Mouse (Mus musculus) embryonic stem cell, embryonic (primary cell): Measurements from ENCODE around the gene Wwp2.

Experiments used
- CTCF ChIA-PET, 4 experiments: fragments of 300-600 bp in 2 of 4; fragments of 350-600 bp in 2 of 4; sonication (Branson Sonifier 250); formaldehyde crosslinking; loops; one replicate each; lab custom pipeline; 2022; ENCODE audit warnings: inconsistent platforms in 2 of 4; lab: Charles Lee
- POLR2A ChIA-PET, 4 experiments: fragments of 300-600 bp in 2 of 4; fragments of 350-600 bp in 2 of 4; sonication (Branson Sonifier 250); formaldehyde crosslinking; loops; one replicate each; lab custom pipeline; 2022; ENCODE audit warnings: antibody characterized with exemption in 4 of 4, inconsistent platforms in 1 of 4; lab: Charles Lee

Gene Wwp2

GRCm38 (mm10) chr8:107449655-107450054 is 13.5 kb downstream of the Wwp2 start:
- ChIA-PET POLR2A (interaction anchor here in 3 of 4 experiments (0.6 to 8.4 kb wide), 24 partner anchors 9 to 513 kb away, joined by 3 to 52 read pairs (median 4); partner anchors contain the start of gene Nqo1 (in 2 of the 3)), CTCF (interaction anchor here (0.5 to 1.4 kb wide), 9 partner anchors 8 to 235 kb away, joined by 3 to 15 read pairs (median 4); no protein-coding TSS in a partner anchor)

- ChIA-PET POLR2A (interaction anchor here in 2 of 4 experiments (0.5 to 8.4 kb wide), 2 partner anchors 12 to 54 kb away, joined by 4 to 52 read pairs; no protein-coding TSS in a partner anchor), CTCF (interaction anchor here in 3 of 4 experiments (0.6 to 0.9 kb wide), 3 partner anchors 15 to 125 kb away, joined by 3 to 8 read pairs (median 4); no protein-coding TSS in a partner anchor)
Measured at GRCm38 (mm10) chr8:107451414-107452066, 15.4 kb downstream of the Wwp2 start.

GRCm38 (mm10) chr8:107453386-107453785 is 17.2 kb downstream of the Wwp2 start:
- CTCF ChIA-PET = interaction anchor here in 3 of 4 experiments (0.6 to 2.1 kb wide), 4 partner anchors 44 to 1768 kb away, joined by 4 to 15 read pairs (median 6); no protein-coding TSS in a partner anchor

GRCm38 (mm10) chr8:107455268-107455667 is 19.1 kb downstream of the Wwp2 start:
- POLR2A ChIA-PET = interaction anchor here in 2 of 4 experiments (1.0 to 2.1 kb wide), 8 partner anchors 9 to 132 kb away, joined by 3 to 10 read pairs (median 4); no protein-coding TSS in a partner anchor
- CTCF ChIA-PET = interaction anchor here (0.6 to 4.6 kb wide), 16 partner anchors 9 to 121 kb away, joined by 3 to 26 read pairs (median 4); partner anchors contain the start of gene Nob1 (in 1 of the 4)

More at GRCm38 (mm10) chr8:107453386-107453785, 17.2 kb downstream of the Wwp2 start:
- POLR2A ChIA-PET = interaction anchor here in 2 of 4 experiments (0.9 to 8.4 kb wide), 6 partner anchors 9 to 129 kb away, joined by 3 to 52 read pairs (median 3); partner anchors contain the start of gene Nob1 (in 1 of the 2)

DNA sequence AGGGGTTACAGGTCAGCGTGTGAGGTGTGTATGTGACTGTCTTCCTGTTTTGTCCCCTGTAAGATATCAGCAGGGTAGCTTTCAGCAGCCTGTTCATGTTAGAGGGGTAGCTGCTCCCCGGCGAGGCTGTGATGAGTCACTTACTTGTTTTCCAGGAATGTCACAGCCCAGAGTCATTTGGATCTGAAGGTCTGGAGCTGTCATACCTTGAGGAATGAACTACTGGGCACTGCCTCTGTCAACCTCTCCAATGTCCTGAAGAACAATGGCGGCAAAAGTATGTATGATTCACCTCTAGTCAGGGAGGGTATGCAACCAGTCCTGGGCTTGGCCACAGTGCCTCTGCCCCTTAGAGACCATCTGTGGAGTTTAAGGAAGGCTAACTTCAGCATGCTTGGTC is 21.6 kb downstream of the Wwp2 start:
- CTCF ChIA-PET = interaction anchor here in 3 of 4 experiments (0.6 to 4.6 kb wide), 8 partner anchors 8 to 119 kb away, joined by 3 to 26 read pairs (median 4); no protein-coding TSS in a partner anchor

DNA sequence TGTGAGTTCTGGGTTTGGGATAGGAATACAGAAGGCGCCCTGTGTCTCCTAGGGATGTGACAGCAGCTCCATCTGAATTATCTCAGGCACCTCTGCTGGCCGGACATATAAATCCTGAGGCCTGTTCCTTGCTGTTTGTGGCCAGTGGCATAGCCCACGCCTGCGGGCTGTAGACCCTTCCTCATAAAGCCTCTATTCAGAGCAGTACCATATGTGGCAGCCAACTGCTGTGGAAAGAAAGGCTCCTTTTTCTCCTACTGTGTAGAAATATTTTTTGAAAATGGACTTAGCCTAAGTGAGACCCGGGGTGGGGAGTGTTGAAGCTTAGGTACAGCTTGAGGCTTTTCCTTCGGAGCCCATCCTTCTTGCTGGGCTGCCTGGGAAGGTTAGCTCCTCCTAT is 22.1 kb downstream of the Wwp2 start:
- POLR2A ChIA-PET = interaction anchor here in 1 of 4 experiments (0.9 to 3.4 kb wide), 5 partner anchors 11 to 118 kb away, joined by 3 to 27 read pairs (median 5); no protein-coding TSS in a partner anchor
- CTCF ChIA-PET = interaction anchor here (0.5 to 4.6 kb wide), 9 partner anchors 9 to 517 kb away, joined by 3 to 26 read pairs (median 4); no protein-coding TSS in a partner anchor

More for the DNA sequence above, 21.6 kb downstream of the Wwp2 start:
- POLR2A ChIA-PET = interaction anchor here in 2 of 4 experiments (1.0 to 3.4 kb wide), 5 partner anchors 11 to 115 kb away, joined by 3 to 27 read pairs (median 6); no protein-coding TSS in a partner anchor

GRCm38 (mm10) chr8:107462423-107462822 is 26.3 kb downstream of the Wwp2 start:
- CTCF ChIA-PET = interaction anchor here in 3 of 4 experiments (0.8 to 1.1 kb wide), 4 partner anchors 110 to 112 kb away, joined by 3 to 4 read pairs (median 3); no protein-coding TSS in a partner anchor
- POLR2A ChIA-PET = interaction anchor here in 2 of 4 experiments (0.8 to 1.9 kb wide), 5 partner anchors 8 to 34 kb away, joined by 3 to 6 read pairs (median 3); no protein-coding TSS in a partner anchor

DNA sequence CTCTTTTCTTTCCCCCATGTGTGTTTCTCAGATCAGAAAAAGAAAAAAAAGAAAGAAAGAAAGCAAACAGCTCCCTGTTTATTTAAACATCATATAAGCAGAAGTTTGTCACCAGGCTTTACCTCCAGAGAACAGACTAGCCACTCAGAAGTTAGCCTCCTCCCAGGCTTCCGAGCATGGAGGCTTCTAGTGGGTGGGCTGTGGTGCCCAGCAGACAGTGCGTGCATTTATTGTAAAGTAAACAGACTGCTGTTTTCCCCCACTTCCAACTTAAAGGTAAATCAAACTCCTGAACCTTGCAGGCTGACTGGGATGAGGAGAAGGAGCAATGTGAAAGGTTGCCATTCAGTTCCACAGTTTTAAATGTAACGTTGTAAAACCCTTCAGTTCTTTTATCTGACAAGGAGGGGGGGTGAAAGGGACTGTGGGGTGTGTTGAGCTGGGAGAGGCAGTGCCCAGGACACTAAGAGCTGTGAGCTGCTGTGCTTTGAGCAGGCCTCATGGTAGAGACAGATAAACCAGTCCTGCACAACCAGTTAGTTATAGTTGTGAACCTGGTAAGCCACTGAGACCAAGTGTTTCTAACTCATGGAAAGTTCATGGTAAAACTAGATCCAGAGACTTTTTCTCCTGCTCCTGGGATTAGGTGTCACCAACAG is 29.3 kb downstream of the Wwp2 start:
- ChIA-PET POLR2A (interaction anchor here in 2 of 4 experiments (0.9 to 2.5 kb wide), 7 partner anchors 10 to 106 kb away, joined by 3 to 10 read pairs (median 4); partner anchors contain the start of gene Nob1 (in 1 of the 2)), CTCF (interaction anchor here (0.6 to 2.7 kb wide), 23 partner anchors 8 to 274 kb away, joined by 3 to 24 read pairs (median 4); partner anchors contain the start of gene Nob1 (in 1 of the 4))

DNA sequence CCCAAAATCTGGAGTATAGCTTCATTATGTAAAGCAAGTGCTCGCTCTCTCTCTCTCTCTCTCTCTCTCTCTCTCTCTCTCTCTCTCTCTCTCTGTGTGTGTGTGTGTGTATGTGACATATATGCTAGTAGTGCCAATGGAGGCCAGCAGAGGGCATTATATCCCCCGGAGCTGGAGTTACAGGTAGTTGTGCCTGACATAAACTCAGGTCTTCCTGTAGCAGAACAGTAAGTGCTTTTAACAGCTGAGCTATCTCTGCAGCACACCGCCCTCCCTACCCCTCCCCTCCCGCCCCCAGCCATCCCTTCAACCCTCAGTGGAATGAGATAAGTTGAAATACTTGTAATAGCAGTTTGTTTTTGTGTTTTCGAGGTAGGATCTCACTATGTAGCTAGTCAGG is 30.5 kb downstream of the Wwp2 start:
- CTCF ChIA-PET = interaction anchor here (0.5 to 2.7 kb wide), 54 partner anchors 9 to 1696 kb away, joined by 3 to 24 read pairs (median 4); partner anchors contain the start of genes Nob1 (in 1 of the 4), Nqo1 (in 1 of the 4) and Pdf (in 1 of the 4)
- POLR2A ChIA-PET = interaction anchor here in 3 of 4 experiments (0.6 to 2.5 kb wide), 13 partner anchors 9 to 341 kb away, joined by 3 to 10 read pairs (median 4); no protein-coding TSS in a partner anchor

- CTCF ChIA-PET = interaction anchor here in 1 of 4 experiments (0.7 kb wide), 1 partner anchor 106 kb away, joined by 3 read pairs; no protein-coding TSS in a partner anchor
Measured at GRCm38 (mm10) chr8:107468811-107469302, 32.7 kb downstream of the Wwp2 start.

DNA sequence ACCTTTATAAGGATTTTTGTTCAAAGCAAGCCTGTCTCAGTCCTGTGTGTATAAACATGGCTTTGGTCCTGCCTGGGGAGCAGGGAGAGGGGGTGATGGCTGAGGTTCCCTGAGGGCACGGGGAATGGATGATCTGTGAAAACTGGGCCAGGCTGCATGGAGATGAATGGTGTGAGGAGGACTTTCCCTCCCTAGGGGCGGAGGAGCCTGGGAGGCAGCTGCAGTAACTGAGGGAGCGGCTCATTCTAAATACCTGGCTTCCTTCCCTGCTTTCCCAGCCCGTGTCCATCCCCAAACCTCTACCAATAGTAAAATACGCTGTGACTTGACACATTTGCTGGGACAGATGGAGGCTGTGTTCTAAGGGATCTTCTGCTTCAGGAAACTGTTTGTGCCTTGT is 34.1 kb downstream of the Wwp2 start:
- ChIA-PET CTCF (interaction anchor here in 1 of 4 experiments (0.8 kb wide), 1 partner anchor 146 kb away, joined by 3 read pairs; no protein-coding TSS in a partner anchor), POLR2A (interaction anchor here in 3 of 4 experiments (0.7 to 1.7 kb wide), 3 partner anchors 11 to 193 kb away, joined by 3 read pairs; no protein-coding TSS in a partner anchor)

More at GRCm38 (mm10) chr8:107468811-107469302, 32.7 kb downstream of the Wwp2 start:
- POLR2A ChIA-PET = interaction anchor here in 2 of 4 experiments (0.6 to 1.7 kb wide), 3 partner anchors 10 to 527 kb away, joined by 3 to 5 read pairs (median 4); no protein-coding TSS in a partner anchor

- ChIA-PET POLR2A (interaction anchor here in 1 of 4 experiments (0.9 to 2.6 kb wide), 6 partner anchors 10 to 88 kb away, joined by 3 to 6 read pairs (median 4); no protein-coding TSS in a partner anchor), CTCF (interaction anchor here in 2 of 4 experiments (0.6 to 1.7 kb wide), 4 partner anchors 17 to 278 kb away, joined by 3 to 5 read pairs (median 4); no protein-coding TSS in a partner anchor)
Measured at GRCm38 (mm10) chr8:107472403-107473100, 36.4 kb downstream of the Wwp2 start.

DNA sequence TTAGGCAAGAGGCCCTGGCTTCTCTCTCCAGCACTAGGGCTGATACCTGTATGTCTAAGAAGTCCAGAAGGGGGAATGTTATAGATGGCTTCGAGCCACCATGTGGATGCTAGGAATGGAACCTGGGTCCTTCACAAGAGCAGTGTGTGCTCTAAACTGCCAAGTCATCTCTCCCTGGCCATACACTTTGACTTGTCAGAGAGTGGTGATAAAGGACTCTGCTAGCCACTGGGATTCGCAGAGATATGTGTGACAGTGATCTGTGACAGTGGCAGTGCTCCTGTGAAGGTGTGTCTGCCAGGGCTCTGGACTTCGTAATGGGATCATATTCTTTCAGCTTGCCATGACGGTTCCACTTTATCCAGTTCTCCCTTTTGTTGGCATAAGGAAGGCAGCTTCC is 37.2 kb downstream of the Wwp2 start:
- ChIA-PET CTCF (interaction anchor here in 2 of 4 experiments (0.7 to 1.0 kb wide), 2 partner anchors 103 to 1407 kb away, joined by 4 to 5 read pairs; no protein-coding TSS in a partner anchor), POLR2A (interaction anchor here in 1 of 4 experiments (0.7 to 2.6 kb wide), 6 partner anchors 11 to 798 kb away, joined by 3 to 7 read pairs (median 4); partner anchors contain the start of gene Nob1)

- ChIA-PET POLR2A (interaction anchor here in 2 of 4 experiments (1.1 to 1.2 kb wide), 3 partner anchors 10 to 65 kb away, joined by 3 to 5 read pairs (median 4); no protein-coding TSS in a partner anchor), CTCF (interaction anchor here in 2 of 4 experiments (0.5 to 1.1 kb wide), 4 partner anchors 8 to 53 kb away, joined by 3 to 6 read pairs (median 4); no protein-coding TSS in a partner anchor)
Measured at GRCm38 (mm10) chr8:107475613-107476012, 39.4 kb downstream of the Wwp2 start.

- POLR2A ChIA-PET = interaction anchor here in 2 of 4 experiments (0.6 to 1.5 kb wide), 4 partner anchors 12 to 100 kb away, joined by 3 read pairs; no protein-coding TSS in a partner anchor
- CTCF ChIA-PET = interaction anchor here (0.5 to 1.3 kb wide), 5 partner anchors 9 to 589 kb away, joined by 3 to 5 read pairs (median 4); no protein-coding TSS in a partner anchor
Measured at GRCm38 (mm10) chr8:107476786-107477185, 40.6 kb downstream of the Wwp2 start.
